Mouse (Mus musculus) thymus, postnatal 25 days (tissue): ENCODE data around the gene Ckap2l.

ENCODE experiments used
- DNase-seq: peaks from one replicate; pipeline ENCODE4 v3.0.0; 2022

The Ckap2l gene

DNA sequence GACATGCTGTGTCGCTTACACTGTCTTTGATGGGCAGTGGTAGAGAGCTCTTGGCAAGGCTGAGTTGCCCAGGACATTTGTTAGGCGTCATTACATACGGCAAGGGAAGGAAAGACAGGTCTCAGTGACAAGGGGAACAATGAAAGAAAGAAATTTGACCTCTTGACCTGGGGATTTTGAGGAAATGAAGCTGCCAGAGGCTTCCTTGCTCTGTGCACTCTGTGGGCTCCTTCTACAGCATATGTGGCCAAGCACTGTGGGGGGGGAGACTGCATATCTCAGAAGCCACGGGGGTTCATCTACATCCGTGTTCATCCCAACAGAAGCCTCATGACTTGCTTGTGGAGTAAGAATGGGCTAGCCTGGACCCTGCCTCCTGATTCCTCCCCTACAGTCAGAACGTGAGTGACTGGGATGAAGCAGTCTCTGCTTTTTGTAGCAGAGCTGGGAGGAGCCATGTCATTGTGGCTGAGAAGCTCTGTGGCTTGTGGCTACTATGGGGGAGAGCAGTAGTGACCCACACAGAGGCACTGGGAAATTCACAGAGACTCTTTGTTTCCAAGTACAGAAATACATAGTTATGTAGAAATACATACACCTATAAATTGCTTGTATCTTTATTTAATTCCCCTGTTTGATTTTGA is 35.7 kb downstream of the Ckap2l start:
- no peak for DNase-seq

DNA sequence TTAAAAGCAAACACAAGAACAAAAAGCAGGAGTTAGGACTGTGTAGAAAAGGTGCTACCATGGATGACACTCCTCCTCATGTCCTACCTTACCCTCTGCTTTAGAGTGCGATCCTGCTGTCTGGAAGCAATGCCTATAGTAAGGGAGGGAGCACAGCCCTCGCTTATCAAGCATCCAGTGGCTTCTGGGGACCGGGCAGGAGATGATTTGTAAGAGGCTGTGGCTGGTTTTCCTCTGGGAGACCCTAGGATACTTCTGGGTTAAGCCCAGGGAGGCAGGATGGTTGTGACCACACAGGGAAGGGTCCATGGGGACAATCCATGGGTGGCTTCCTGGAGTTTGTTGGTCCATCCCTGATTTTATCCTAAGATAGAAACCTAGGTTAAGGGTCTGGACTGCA is 36.4 kb downstream of the Ckap2l start:
- no peak for DNase-seq

DNA sequence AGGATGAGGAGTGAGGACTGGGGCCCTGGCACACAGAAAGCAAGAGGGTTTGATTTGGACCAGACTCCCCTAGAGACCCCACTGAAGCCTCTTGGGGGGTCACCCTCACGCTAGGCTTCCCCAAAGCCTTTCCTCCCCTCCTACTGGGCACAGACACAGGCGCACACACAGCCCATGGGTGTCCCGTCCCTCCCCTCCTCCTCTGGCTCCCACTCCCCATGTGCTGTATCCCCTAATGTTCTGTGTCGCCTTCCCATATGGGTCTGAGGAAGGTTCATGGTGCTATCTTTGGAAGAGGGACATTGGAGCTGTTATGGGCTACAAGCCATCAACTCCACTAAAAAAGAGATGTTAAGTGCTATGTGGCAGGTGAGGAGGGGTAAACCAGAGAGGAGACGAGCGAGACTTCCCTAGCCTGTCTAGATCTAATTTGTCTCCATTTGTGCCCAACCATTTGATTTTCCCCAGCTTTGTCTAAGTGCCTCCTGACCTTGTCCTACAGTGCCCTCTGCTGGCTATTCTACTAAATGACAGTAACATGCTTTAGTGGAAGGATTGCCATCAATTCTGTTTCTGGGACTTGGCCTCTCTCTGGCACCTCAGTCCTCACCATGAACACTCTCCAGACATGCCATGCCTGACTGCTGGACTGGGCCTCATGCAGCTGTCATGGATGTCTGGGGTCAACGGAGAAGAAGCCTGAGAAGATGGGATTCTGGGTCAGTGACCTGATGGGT is 38.4 kb downstream of the Ckap2l start:
- peak; percentile 68 for DNase-seq

DNA sequence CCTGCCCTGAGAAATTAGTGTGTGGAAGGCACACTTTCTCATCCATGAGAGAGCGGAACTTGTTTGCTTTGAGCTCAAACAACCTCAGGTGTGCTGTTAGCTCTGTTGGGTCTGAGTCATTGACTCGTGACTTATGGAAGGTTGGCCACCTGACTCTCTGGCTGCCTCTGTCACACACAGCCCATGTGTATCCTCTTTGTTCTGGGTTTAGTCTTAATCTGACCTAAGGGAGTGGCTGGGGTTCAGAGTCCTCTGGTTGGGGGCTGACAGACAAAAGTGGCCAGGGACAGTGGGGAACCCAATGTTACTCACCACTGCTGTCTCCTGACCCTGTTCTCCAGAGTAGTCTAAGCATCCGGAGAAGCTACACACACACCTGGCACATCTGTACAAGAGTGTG is 39.0 kb downstream of the Ckap2l start:
- no peak for DNase-seq

DNA sequence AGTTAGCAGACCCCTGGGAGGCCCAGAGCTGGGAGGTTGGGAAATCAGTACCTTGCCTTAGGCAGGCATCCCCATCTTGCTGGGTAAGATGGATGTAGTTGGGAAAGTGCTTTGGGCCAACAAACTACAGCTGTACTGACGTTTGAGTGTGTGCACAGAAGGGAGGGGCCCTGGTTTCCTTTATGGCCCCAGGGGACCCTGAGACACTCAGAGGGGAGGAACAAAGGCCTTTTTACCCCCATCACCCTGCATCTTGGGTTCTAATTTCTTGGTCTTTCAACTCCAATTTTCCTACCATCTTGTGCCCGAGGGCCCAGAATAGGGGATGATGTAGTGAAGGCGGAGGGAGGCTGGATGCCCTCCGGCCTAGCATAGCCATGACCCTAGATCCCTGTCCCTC is 41.0 kb downstream of the Ckap2l start:
- no peak for DNase-seq

GRCm38 (mm10) chr2:129254076-129254475 is 42.9 kb downstream of the Ckap2l start:
- no peak for DNase-seq

GRCm38 (mm10) chr2:129253631-129253970 is 43.4 kb downstream of the Ckap2l start:
- DNase-seq = no peak

DNA sequence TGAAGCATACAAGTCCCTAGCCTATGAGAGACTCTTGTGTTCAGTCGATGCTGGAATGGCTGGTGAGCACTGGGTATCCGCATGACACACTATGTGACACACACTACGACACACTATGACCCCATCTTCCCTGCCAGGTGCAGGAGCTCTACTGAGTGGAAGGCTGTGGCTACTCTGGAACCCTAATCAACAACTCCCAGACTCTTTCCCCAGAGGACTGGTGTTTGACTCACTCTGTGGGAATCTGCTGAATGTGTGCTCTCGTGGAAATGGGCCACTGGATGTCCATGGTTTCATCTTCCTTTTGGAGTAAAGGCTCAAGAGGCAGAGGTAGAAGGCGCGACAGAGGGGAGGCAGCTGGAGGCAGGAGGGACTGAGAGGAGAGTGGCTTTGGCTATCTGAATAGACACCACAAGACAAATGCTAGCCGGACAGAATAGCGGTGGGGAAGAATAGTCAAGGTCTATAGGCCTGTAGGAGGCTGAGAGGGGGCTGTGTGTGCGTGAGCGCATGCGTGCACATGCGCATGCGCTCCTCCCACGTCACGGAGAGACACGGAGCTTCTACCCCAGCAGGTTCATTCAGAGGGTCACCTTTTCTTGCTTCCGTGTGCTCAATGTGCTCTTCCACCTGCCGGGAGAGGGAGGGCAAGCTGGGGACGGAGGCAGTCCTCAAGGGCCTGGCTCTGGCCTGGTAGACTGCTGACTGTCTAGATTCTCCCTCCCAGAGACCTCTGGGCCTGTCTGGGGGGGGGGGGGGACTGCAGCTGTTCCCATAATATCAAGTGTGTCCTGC is 44.0 kb downstream of the Ckap2l start:
- DNase-seq = no peak

DNA sequence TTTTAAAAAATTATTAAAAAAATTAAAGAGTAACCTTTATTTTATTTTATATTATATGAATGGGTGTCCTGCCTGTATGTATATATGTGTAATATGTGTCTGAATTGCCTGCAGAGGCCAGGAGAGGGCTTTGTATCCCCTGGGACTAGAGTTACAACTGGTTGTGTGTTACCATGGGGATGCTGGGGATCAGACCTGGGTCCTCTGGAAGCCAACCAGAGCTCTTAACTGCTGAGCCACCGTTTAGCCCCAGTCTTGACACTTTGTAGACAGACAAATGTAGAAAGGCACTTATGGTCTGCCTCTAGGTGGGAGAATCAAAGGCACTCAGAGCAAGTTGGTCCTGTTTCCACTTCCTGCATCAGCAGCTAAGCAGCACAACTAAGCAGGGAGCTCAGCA is 47.7 kb downstream of the Ckap2l start:
- no peak for DNase-seq

GRCm38 (mm10) chr2:129247707-129248121 is 49.3 kb downstream of the Ckap2l start:
- no peak for DNase-seq

- no peak for DNase-seq
Observed at GRCm38 (mm10) chr2:129246924-129247323, 50.1 kb downstream of the Ckap2l start.

DNA sequence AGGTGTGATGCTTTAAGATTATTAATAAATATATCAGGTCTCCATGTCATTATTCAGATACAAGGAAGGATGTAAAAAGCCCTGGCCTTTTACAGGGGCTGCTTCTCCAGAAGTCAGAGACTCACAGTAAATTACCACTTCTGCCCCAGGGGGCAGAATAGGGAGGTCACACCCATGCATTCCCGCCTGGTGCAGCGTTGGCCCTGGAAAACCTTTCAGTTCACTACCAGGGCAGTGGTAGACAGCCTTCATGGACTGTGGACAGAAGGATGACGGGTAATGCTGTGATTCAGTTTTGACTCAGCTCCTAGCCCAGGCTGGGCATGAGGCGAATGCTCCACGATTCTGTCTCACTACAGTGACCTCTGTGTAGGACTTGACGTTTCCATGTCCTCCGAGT is 50.6 kb downstream of the Ckap2l start:
- no peak for DNase-seq

GRCm38 (mm10) chr2:129245618-129246017 is 51.4 kb downstream of the Ckap2l start:
- DNase-seq = no peak

- no peak for DNase-seq
Observed at GRCm38 (mm10) chr2:129244446-129245120, 52.4 kb downstream of the Ckap2l start.

- DNase-seq = peak; percentile 49
Observed at GRCm38 (mm10) chr2:129243786-129244185, 53.2 kb downstream of the Ckap2l start.

- DNase-seq = no peak
Observed at GRCm38 (mm10) chr2:129243005-129243404, 54.0 kb downstream of the Ckap2l start.

DNA sequence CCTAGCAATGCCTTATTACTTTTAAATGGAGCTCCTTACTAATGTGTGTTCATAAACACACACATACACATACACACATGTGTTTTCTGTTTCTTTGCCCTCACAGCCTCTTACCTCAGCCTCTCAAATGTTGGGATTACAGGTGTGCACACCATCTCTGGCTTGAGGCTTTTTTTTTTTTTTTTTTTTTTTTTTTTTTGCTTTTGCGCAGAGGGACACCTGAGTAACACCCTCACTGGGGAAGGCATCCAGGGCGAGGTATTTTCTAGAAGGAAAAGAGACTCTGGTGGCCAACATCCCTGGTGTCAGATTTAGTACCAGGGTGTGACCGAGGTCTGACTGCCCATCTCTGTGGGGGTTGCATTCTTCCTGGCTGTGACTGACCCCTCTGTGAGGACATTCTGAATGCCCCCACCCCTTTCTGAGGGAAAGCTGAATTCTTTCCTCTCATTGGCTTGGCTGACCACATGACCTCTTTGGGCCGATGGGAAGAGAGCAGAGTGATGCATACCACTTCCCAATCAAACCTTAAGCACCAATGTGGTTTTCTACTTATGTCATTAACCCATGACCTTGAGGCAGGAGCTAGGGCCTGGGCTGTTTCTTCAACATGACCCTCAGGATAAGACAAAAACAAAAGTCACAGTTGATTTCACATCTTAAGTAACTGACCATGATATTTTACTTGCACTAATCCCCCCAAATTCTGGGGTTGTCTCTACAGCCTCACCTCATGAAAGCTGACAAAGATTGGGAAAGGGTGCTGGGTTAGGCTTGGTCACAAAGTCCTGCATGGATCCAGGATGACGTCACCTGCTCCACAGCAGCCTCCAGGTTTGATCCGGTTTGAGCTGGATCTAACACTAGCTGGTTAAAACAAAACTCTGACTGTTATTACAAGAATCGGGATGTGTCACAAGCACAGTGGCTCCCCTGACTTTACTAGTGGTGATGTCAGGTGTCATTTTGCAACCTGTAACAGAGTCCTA is 54.9 kb downstream of the Ckap2l start:
- no peak for DNase-seq

GRCm38 (mm10) chr2:129240726-129241432 is 56.1 kb downstream of the Ckap2l start:
- no peak for DNase-seq

GRCm38 (mm10) chr2:129236526-129236925 is 60.5 kb downstream of the Ckap2l start:
- DNase-seq = no peak

- DNase-seq = no peak
Observed at GRCm38 (mm10) chr2:129234731-129235130, 62.3 kb downstream of the Ckap2l start.

- DNase-seq = no peak
Observed at GRCm38 (mm10) chr2:129233803-129234477, 63.1 kb downstream of the Ckap2l start.
